Mouse (Mus musculus) brain, embryonic 14.5 days (tissue): ENCODE measurements around the gene Mkln1.

Source experiments
- CTCF ChIP-seq: fragments of 200-500 bp; IDR thresholded peaks from 2 replicates; pipeline ENCODE4 v1.5.1; 2012; ENCODE audit warnings: inconsistent platforms, mild to moderate bottlenecking, moderate library complexity, borderline replicate concordance; ENCODE audit not compliant: insufficient read depth, insufficient read length; ENCODE audit errors: extremely low read depth
- POLR2A ChIP-seq: fragments of 200-500 bp; IDR thresholded peaks from 2 replicates; pipeline ENCODE4 v1.6.1; 2012; ENCODE audit warnings: mild to moderate bottlenecking, inconsistent platforms, borderline replicate concordance; ENCODE audit not compliant: poor library complexity, insufficient read depth, insufficient read length, severe bottlenecking; ENCODE audit errors: extremely low read depth

DNA sequence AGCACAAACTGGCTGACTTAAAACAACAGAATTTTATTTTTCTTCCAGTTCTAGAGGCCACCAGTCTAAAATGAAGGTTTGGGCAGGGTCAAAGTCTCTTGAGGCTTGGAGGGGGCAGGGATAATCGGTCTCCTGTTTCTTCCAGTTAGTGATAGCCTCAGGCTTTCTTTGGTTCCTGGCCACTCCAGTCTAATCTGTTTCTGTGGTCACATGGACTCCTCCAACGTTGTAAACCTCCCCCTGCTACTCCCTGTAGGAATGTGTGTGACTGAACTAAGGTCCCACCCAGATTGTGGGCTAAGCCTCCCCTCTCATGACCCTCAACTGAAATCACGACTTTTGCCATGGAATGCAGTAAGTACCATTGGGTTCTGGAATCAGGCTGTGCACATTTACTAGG, 25.9 kb upstream of the Mkln1 start:
- TF ChIP-seq CTCF (no peak), POLR2A (no peak)
